Mouse (Mus musculus) midbrain, embryonic 15.5 days (tissue): ENCODE measurements around the gene Pomt1. TPM values are rescaled to one million over a fixed set of nuclear protein-coding genes. Genes with fewer than 3 reads are reported as not detected.

Experiments
- ATAC-seq: fragments of 200-750 bp; cut with Nextera tagmentation; replicated peaks from 2 replicates; pipeline ENCODE4 v1.8.0; 2017; ENCODE audit warnings: moderate TSS enrichment
- H3K27ac ChIP-seq: fragments of 300-500 bp; sonication (generic); 2 replicates; pipeline ENCODE4 v1.5.1; 2015; ENCODE audit warnings: mild to moderate bottlenecking, inconsistent platforms
- H3K27me3 ChIP-seq: fragments of 300-500 bp; sonication (generic); replicated peaks from 2 replicates; pipeline ENCODE4 v1.6.1; 2015; ENCODE audit warnings: inconsistent platforms
- H3K36me3 ChIP-seq: fragments of 300-500 bp; sonication (generic); replicated peaks from 2 replicates; pipeline ENCODE4 v1.6.1; 2015; ENCODE audit warnings: inconsistent platforms
- H3K4me1 ChIP-seq: fragments of 300-500 bp; sonication (generic); 2 replicates; pipeline ENCODE4 v1.6.1; 2015; ENCODE audit warnings: inconsistent platforms
- H3K4me2 ChIP-seq: fragments of 300-500 bp; sonication (generic); 2 replicates; pipeline ENCODE4 v1.6.1; 2015; ENCODE audit warnings: inconsistent platforms, mild to moderate bottlenecking, moderate library complexity
- H3K4me3 ChIP-seq: fragments of 300-500 bp; sonication (generic); 2 replicates; pipeline ENCODE4 v1.5.1; 2015; ENCODE audit warnings: mild to moderate bottlenecking, inconsistent platforms
- H3K9ac ChIP-seq: fragments of 300-500 bp; sonication (generic); 2 replicates; pipeline ENCODE4 v1.6.1; 2015; ENCODE audit warnings: mild to moderate bottlenecking, inconsistent platforms
- H3K9me3 ChIP-seq: fragments of 300-500 bp; sonication (generic); 2 replicates; pipeline ENCODE4 v1.6.1; 2016; ENCODE audit warnings: inconsistent platforms
- WGBS: fragments of 180-500 bp; shearing (Covaris S2); methylation state at CpG from one replicate; pipeline ENCODE4 v1.1.7; 2015; ENCODE audit warnings: mixed read lengths; 5-methylcytosine and 5-hydroxymethylcytosine counted together
- polyA plus RNA-seq: library from polyadenylated mRNA; unstranded; fragments of >200 nt; fragmentation: Nextera tagmentation; extraction: Ambion mirVana; gene quantifications from 2 replicates; pipeline ENCODE4 v1.2.1, GENCODE M21; 2015

Pomt1 gene
- polyA plus RNA-seq, 1 experiment from 2014 or later: 37.7 TPM

- peak overlapping the region; percentile 80 for H3K4me3 ChIP-seq
- WGBS: under 1% methylated on average over 20 of the region's 20 CpGs
- H3K4me2 ChIP-seq: peak overlapping the region; percentile 85
- H3K27ac ChIP-seq: peak overlapping the region; percentile 84
- peak; percentile 57 for ATAC-seq
- H3K27me3 ChIP-seq: no peaks in the 10 kb centered on the region
- H3K9ac ChIP-seq: peak overlapping the region; percentile 70
- peaks cover 25% of the 10 kb centered on the region for H3K4me1 ChIP-seq
- peaks cover 16% of the 10 kb centered on the region for H3K36me3 ChIP-seq
- H3K9me3 ChIP-seq: no peaks in the 10 kb centered on the region
Measured at GRCm38 (mm10) chr2:32236760-32237487, 534 bp downstream of the Pomt1 start.

GRCm38 (mm10) chr2:32237571-32237970 lies 1.2 kb downstream of the Pomt1 start:
- peak overlapping the region; percentile 80 for H3K4me3 ChIP-seq
- no peak for ATAC-seq
- peak overlapping the region; percentile 85 for H3K4me2 ChIP-seq
- peaks cover 12% of the 10 kb centered on the region for H3K36me3 ChIP-seq
- WGBS: 50% methylated on average over 4 of the region's 4 CpGs
- H3K27me3 ChIP-seq: no peaks in the 10 kb centered on the region
- H3K9ac ChIP-seq: peak overlapping the region; percentile 70
- H3K4me1 ChIP-seq: peaks cover 25% of the 10 kb centered on the region
- H3K9me3 ChIP-seq: no peaks in the 10 kb centered on the region
- H3K27ac ChIP-seq: 0 out of 2 replicates have a peak overlapping the region, but pooled peaks have one; percentile 84

GRCm38 (mm10) chr2:32238708-32239435 lies 2.5 kb downstream of the Pomt1 start:
- Histone ChIP-seq H3K4me1 (peaks cover 25% of the 10 kb centered on the region), H3K9ac (no peak overlapping the region), H3K4me2 (no peak overlapping the region), H3K4me3 (no peak overlapping the region), H3K36me3 (peaks cover 7% of the 10 kb centered on the region; the same call in 1 of the 2 replicates), H3K27ac (no peak overlapping the region), H3K9me3 (no peaks in the 10 kb centered on the region), H3K27me3 (no peaks in the 10 kb centered on the region)
- ATAC-seq: no peak
- WGBS: 91% methylated on average over 9 of the region's 9 CpGs

DNA sequence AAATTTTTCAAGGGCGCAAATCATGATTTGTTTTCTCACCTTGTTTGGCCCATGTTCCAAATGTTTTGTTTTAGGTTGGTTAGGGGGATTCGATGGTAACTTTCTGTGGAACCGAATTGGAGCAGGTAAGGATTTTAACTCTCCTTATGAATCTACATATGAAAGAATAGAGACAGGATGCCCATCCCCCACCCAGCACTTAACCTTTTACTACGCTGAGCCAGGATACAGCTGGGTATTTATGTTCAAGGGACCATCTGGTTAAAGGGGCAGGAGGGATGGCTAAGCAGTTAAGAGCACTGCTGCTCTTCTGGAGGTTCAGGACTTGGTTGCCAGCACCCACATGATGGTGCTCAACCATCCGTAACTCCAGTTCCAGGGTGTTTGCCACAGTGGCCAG lies 4.2 kb downstream of the Pomt1 start:
- ATAC-seq: no peak
- no peak overlapping the region for H3K4me3 ChIP-seq
- H3K27ac ChIP-seq: no peak overlapping the region
- WGBS: 86% methylated on average over 5 of the region's 5 CpGs
- no peaks in the 10 kb centered on the region for H3K9me3 ChIP-seq
- no peak overlapping the region for H3K9ac ChIP-seq
- H3K4me1 ChIP-seq: peaks cover 14% of the 10 kb centered on the region
- no peak overlapping the region for H3K4me2 ChIP-seq
- H3K36me3 ChIP-seq: peaks cover 10% of the 10 kb centered on the region; the same call in 1 of the 2 replicates
- H3K27me3 ChIP-seq: no peaks in the 10 kb centered on the region

DNA sequence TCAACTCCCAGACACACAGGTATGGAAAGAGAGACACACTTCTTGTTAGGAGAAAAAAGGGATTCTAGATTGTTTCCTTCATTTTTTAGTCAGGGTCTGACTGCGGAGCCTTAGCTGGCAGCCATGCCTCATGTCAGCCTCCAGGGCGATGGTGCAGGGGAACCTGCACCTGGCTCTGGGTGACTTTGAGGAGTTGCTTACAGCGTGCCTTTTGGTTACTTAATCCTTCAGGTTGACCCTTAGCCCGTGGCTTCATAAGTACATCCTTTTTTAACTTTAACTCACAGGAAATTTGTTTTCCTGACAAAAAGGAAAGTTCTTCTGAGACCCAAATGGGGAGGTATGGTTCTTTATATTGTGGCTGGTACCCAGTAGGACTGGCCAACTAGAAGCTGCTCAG lies 6.6 kb downstream of the Pomt1 start:
- no peak overlapping the region for H3K27ac ChIP-seq
- WGBS: 90% methylated on average over 4 of the region's 4 CpGs
- no peak overlapping the region for H3K4me3 ChIP-seq
- H3K4me1 ChIP-seq: no peaks in the 10 kb centered on the region
- no peak overlapping the region for H3K4me2 ChIP-seq
- no peaks in the 10 kb centered on the region for H3K9me3 ChIP-seq
- ATAC-seq: no peak
- peaks cover 22% of the 10 kb centered on the region; the same call in 1 of the 2 replicates for H3K36me3 ChIP-seq
- H3K9ac ChIP-seq: no peak overlapping the region
- H3K27me3 ChIP-seq: no peaks in the 10 kb centered on the region

- H3K27ac ChIP-seq: no peak overlapping the region
- H3K4me2 ChIP-seq: no peak overlapping the region
- no peaks in the 10 kb centered on the region for H3K9me3 ChIP-seq
- no peak overlapping the region for H3K9ac ChIP-seq
- peaks cover 23% of the 10 kb centered on the region; the same call in 1 of the 2 replicates for H3K36me3 ChIP-seq
- no peak overlapping the region for H3K4me3 ChIP-seq
- no peak for ATAC-seq
- no peaks in the 10 kb centered on the region for H3K4me1 ChIP-seq
- 90% methylated on average over 4 of the region's 4 CpGs for WGBS
- no peaks in the 10 kb centered on the region for H3K27me3 ChIP-seq
Measured at GRCm38 (mm10) chr2:32246741-32247140, 10.4 kb downstream of the Pomt1 start.

DNA sequence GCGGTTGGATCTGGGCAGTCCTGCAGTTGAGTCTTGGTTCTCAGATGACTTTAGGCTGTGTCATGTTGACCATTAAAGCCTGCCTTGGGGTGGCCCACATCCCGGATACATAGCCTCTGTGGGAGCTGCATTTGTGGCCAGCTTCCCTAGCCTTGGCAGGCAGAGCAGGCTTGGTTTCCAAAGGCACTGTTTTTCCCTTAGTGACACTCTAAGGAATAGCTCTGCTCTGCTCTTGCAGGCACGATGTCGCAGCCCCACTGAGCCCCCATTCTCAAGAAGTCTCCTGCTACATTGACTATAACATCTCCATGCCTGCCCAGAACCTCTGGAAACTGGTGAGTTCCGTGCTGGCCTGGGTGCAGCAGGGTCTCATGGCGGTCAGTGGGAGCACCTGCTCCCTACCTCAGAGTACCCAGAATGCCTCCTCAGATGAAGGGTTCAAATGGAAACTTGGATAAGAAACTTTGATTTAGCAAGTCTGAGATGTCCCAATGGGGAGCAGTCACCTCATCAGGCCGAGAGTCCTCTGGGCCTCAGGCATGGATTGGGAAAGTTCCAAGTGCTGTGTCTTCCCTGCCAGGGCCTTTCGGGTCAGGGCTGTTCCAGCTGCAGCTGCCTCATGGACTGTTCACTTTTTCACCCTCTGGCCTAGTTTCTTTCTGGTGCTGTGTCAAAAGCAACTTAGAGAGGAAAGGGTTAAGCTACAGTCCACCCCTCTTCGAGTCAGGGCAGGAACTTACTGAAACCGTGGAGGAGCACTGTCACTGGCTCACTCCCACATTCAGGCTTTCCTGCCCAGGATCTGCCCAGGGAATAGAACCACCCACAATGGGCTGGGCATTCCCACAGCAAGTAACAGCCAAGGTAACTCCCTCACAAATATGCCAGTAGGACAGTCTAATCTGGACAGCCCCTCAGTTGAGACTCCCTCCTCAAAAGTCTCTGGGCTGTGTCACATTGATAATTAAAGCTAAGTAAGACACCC lies 12.3 kb downstream of the Pomt1 start:
- Histone ChIP-seq H3K4me2 (no peak overlapping the region), H3K27ac (no peak overlapping the region), H3K4me1 (no peaks in the 10 kb centered on the region), H3K27me3 (no peaks in the 10 kb centered on the region), H3K9me3 (no peaks in the 10 kb centered on the region), H3K36me3 (peaks cover 25% of the 10 kb centered on the region; the same call in 1 of the 2 replicates), H3K9ac (no peak overlapping the region), H3K4me3 (no peak overlapping the region)
- ATAC-seq: no peak
- 82% methylated on average over 10 of the region's 10 CpGs for WGBS

- WGBS: 93% methylated on average over 12 of the region's 12 CpGs
- Histone ChIP-seq H3K4me2 (no peak overlapping the region), H3K9me3 (no peaks in the 10 kb centered on the region), H3K4me1 (no peaks in the 10 kb centered on the region), H3K9ac (no peak overlapping the region), H3K27me3 (no peaks in the 10 kb centered on the region), H3K36me3 (peaks cover 37% of the 10 kb centered on the region; the same call in 1 of the 2 replicates), H3K4me3 (no peak overlapping the region), H3K27ac (no peak overlapping the region)
- no peak for ATAC-seq
Measured at GRCm38 (mm10) chr2:32251791-32252527, 15.6 kb downstream of the Pomt1 start.

GRCm38 (mm10) chr2:32252658-32253057 lies 16.3 kb downstream of the Pomt1 start:
- WGBS: 90% methylated on average over 5 of the region's 5 CpGs
- Histone ChIP-seq H3K9me3 (no peaks in the 10 kb centered on the region), H3K27ac (no peak overlapping the region), H3K9ac (no peak overlapping the region), H3K4me3 (no peak overlapping the region), H3K4me1 (no peaks in the 10 kb centered on the region), H3K4me2 (no peak overlapping the region), H3K36me3 (peaks cover 35% of the 10 kb centered on the region; the same call in 1 of the 2 replicates), H3K27me3 (no peaks in the 10 kb centered on the region)
- no peak for ATAC-seq

GRCm38 (mm10) chr2:32253352-32253751 lies 17.0 kb downstream of the Pomt1 start:
- no peak for ATAC-seq
- 100% methylated on average over 1 of the region's 1 CpGs for WGBS
- Histone ChIP-seq H3K4me2 (no peak overlapping the region), H3K4me1 (peaks cover under 1% of the 10 kb centered on the region; the same call in 1 of the 2 replicates), H3K27me3 (no peaks in the 10 kb centered on the region), H3K36me3 (peaks cover 34% of the 10 kb centered on the region; the same call in 1 of the 2 replicates), H3K9ac (no peak overlapping the region), H3K9me3 (no peaks in the 10 kb centered on the region), H3K4me3 (no peak overlapping the region), H3K27ac (no peak overlapping the region)

DNA sequence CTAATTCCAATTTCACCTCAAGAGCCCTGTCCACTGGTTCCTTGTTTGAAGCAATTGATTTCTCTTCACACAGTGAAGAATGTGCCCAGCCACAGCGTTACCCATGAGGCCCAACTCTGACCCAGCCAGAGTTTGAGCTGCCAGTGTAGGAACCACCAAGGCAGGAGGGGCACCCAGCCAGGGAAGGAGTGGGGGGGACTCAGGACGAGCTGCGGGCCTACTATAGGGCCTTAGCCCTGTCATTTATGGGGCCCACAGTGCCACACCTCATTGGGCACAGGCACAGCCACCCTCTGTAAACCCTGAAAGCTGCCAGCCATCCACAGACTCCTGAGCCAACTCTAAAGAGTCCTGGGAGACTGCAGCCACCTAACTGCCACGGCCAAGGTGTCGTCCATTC lies 18.2 kb downstream of the Pomt1 start:
- Histone ChIP-seq H3K9me3 (no peaks in the 10 kb centered on the region), H3K4me2 (no peak overlapping the region), H3K9ac (no peak overlapping the region), H3K36me3 (peaks cover 30% of the 10 kb centered on the region; the same call in 1 of the 2 replicates), H3K4me1 (peaks cover 11% of the 10 kb centered on the region), H3K4me3 (no peak overlapping the region), H3K27me3 (no peaks in the 10 kb centered on the region), H3K27ac (no peak overlapping the region)
- 82% methylated on average over 5 of the region's 5 CpGs for WGBS
- no peak for ATAC-seq
